Mouse (Mus musculus) spleen, postnatal 10 days (tissue): Measurements from ENCODE around the gene Adamts18.

Source experiments
- DNase-seq, 2 experiments: peaks; one replicate each; pipeline ENCODE4 v3.0.0; 2021 to 2022; ENCODE audit warnings: low spot score in 2 of 2

The Adamts18 gene

GRCm38 (mm10) chr8:113755866-113756265 lies 92.7 kb downstream of the Adamts18 start:
- no peak for DNase-seq

GRCm38 (mm10) chr8:113753153-113753552 lies 95.4 kb downstream of the Adamts18 start:
- no peak for DNase-seq

GRCm38 (mm10) chr8:113752349-113752748 lies 96.2 kb downstream of the Adamts18 start:
- DNase-seq, result no peak

GRCm38 (mm10) chr8:113735496-113736060 lies 113.0 kb downstream of the Adamts18 start:
- no peak for DNase-seq

- DNase-seq, result no peak
Observed at GRCm38 (mm10) chr8:113725331-113725730, 123.2 kb downstream of the Adamts18 start.

- no peak for DNase-seq
Observed at GRCm38 (mm10) chr8:113723873-113724538, 124.5 kb downstream of the Adamts18 start.

GRCm38 (mm10) chr8:113721459-113721858 lies 127.1 kb downstream of the Adamts18 start:
- DNase-seq, result no peak

- no peak for DNase-seq
Observed at GRCm38 (mm10) chr8:113704968-113705367, 143.6 kb downstream of the Adamts18 start.

- no peak for DNase-seq
Observed at GRCm38 (mm10) chr8:113691622-113692343, 156.8 kb downstream of the Adamts18 start.

GRCm38 (mm10) chr8:113688543-113688915 lies 160.0 kb downstream of the Adamts18 start:
- no peak for DNase-seq

GRCm38 (mm10) chr8:113687889-113688542 lies 160.5 kb downstream of the Adamts18 start:
- no peak for DNase-seq

- no peak for DNase-seq
Observed at GRCm38 (mm10) chr8:113679361-113679760, 169.2 kb downstream of the Adamts18 start.

- no peak for DNase-seq
Observed at GRCm38 (mm10) chr8:113676811-113677210, 171.7 kb downstream of the Adamts18 start.

GRCm38 (mm10) chr8:113675281-113675680 lies 173.3 kb downstream of the Adamts18 start:
- no peak for DNase-seq

- no peak for DNase-seq
Observed at GRCm38 (mm10) chr8:113674611-113675010, 173.9 kb downstream of the Adamts18 start.

- no peak for DNase-seq
Observed at GRCm38 (mm10) chr8:113673300-113673699, 175.2 kb downstream of the Adamts18 start.

- DNase-seq, result no peak
Observed at GRCm38 (mm10) chr8:113672599-113673255, 175.8 kb downstream of the Adamts18 start.

GRCm38 (mm10) chr8:113669924-113670323 lies 178.6 kb downstream of the Adamts18 start:
- DNase-seq, result no peak

- DNase-seq, result no peak
Observed at GRCm38 (mm10) chr8:113666714-113667432, 181.7 kb downstream of the Adamts18 start.

- DNase-seq, result no peak
Observed at GRCm38 (mm10) chr8:113665951-113666350, 182.6 kb downstream of the Adamts18 start.

GRCm38 (mm10) chr8:113665036-113665435 lies 183.5 kb downstream of the Adamts18 start:
- DNase-seq, result no peak
